Mouse (Mus musculus) erythroid progenitor cell, adult 5-6 weeks (primary cell): ENCODE measurements around the gene Cbarp. TPM values are rescaled to one million over a fixed set of nuclear protein-coding genes. Genes with fewer than 3 reads are reported as not detected.

ENCODE experiments used
- ATAC-seq: replicated peaks from 2 replicates; pipeline ENCODE4 v1.8.0; 2016; ENCODE audit warnings: moderate number of reproducible peaks, mild to moderate bottlenecking, moderate TSS enrichment, inconsistent platforms; ENCODE audit not compliant: poor library complexity, low FRiP score, severe bottlenecking
- total RNA-seq, 2 experiments: library from RNA; stranded (forward) in 1 of 2; stranded (reverse) in 1 of 2; fragments of 150-400 nt in 1 of 2; fragments of 186-747, 209-891 nt in 1 of 2; gene quantifications; 2 replicates each; pipeline versions ENCODE4 v1.2.3 to v1.2.4; 2015 to 2017; ENCODE audit warnings: low replicate concordance in 2 of 2

Gene Cbarp
- total RNA-seq, 2 experiments from 2014 or later, result not detected

GRCm38 (mm10) chr10:80107678-80108077 is 33.0 kb downstream of the Cbarp start:
- ATAC-seq, result no peak

GRCm38 (mm10) chr10:80105926-80106325 is 34.7 kb downstream of the Cbarp start:
- no peak for ATAC-seq

GRCm38 (mm10) chr10:80105460-80105859 is 35.2 kb downstream of the Cbarp start, which contains the start of gene Sbno2:
TSS of gene Sbno2 (minus strand) at chr10:80105571.
- ATAC-seq, result no peak

- no peak for ATAC-seq
These were observed 36.5 kb downstream of the Cbarp start for GRCm38 (mm10) chr10:80104181-80104580.

- ATAC-seq, result peak; percentile 74
These were observed 37.6 kb downstream of the Cbarp start for GRCm38 (mm10) chr10:80103032-80103431.

GRCm38 (mm10) chr10:80102216-80102915 is 38.3 kb downstream of the Cbarp start:
- peak; percentile 87 for ATAC-seq

GRCm38 (mm10) chr10:80100982-80101381 is 39.7 kb downstream of the Cbarp start:
- ATAC-seq, result 0 out of 2 replicates have a peak, but pooled peaks have one; percentile 8

GRCm38 (mm10) chr10:80098630-80099029 is 42.0 kb downstream of the Cbarp start:
- no peak for ATAC-seq

GRCm38 (mm10) chr10:80097275-80097674 is 43.4 kb downstream of the Cbarp start:
- ATAC-seq, result no peak

- no peak for ATAC-seq
These were observed 45.1 kb downstream of the Cbarp start for GRCm38 (mm10) chr10:80095547-80095946.

- no peak for ATAC-seq
These were observed 46.0 kb downstream of the Cbarp start for GRCm38 (mm10) chr10:80094684-80095083.

GRCm38 (mm10) chr10:80094085-80094484 is 46.5 kb downstream of the Cbarp start:
- no peak for ATAC-seq

- no peak for ATAC-seq
These were observed 47.9 kb downstream of the Cbarp start for GRCm38 (mm10) chr10:80092690-80093089.

GRCm38 (mm10) chr10:80091527-80091926 is 49.1 kb downstream of the Cbarp start:
- ATAC-seq, result no peak

- ATAC-seq, result no peak
These were observed 51.5 kb downstream of the Cbarp start for GRCm38 (mm10) chr10:80089146-80089545.

- ATAC-seq, result no peak
These were observed 53.2 kb downstream of the Cbarp start for GRCm38 (mm10) chr10:80087483-80087882.

GRCm38 (mm10) chr10:80086847-80087246 is 53.8 kb downstream of the Cbarp start:
- ATAC-seq, result no peak

GRCm38 (mm10) chr10:80084817-80085487 is 55.7 kb downstream of the Cbarp start:
- no peak for ATAC-seq

GRCm38 (mm10) chr10:80081075-80081474 is 59.6 kb downstream of the Cbarp start:
- peak; percentile 87 for ATAC-seq
